Mouse (Mus musculus) left cerebral cortex, postnatal 4 days (tissue): ENCODE results near the gene Src. TPM values are rescaled to one million over a fixed set of nuclear protein-coding genes. Genes with fewer than 3 reads are reported as not detected.

Experiments
- DNase-seq: peaks from one replicate; pipeline ENCODE4 v3.0.0-alpha.2; 2022
- intact Hi-C: fragments of 180-260 bp; cut with DNase I; formaldehyde crosslinking; loops from one replicate; pipeline ENCODE4 v1.15.1; 2025
- total RNA-seq, 2 experiments: library from RNA; stranded (reverse); gene quantifications; 2 replicates each; pipeline ENCODE4 v1.2.3; 2021

Src gene
- total RNA-seq, 2 experiments from 2014 or later, result 92.0 to 94.5 TPM

GRCm38 (mm10) chr2:157518451-157518850, 100.2 kb downstream of the Src start:
- intact Hi-C loops, result no loop called here
- DNase-seq, result no peak

DNA sequence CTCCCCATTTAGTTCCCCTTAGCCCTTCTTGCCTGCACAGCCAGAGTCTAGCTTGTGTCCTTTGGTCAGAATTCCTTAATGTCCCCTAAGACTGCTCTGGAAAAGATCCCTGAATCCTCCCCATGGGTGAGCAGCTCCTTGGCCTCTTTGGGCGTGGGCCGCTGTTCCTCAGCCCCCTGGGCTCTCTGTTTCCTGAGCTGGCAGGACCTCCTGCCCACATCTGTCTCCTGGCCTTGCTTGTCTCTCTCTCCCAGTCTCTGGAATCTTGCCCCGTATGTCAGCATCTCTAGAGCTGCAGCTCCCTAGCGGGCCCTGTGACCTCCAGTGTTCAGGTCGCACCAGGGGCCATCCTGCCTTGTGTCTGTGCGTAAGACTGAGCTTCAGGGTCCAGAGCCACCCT, 101.2 kb downstream of the Src start:
- no peak for DNase-seq
- intact Hi-C loops, result no loop called here

DNA sequence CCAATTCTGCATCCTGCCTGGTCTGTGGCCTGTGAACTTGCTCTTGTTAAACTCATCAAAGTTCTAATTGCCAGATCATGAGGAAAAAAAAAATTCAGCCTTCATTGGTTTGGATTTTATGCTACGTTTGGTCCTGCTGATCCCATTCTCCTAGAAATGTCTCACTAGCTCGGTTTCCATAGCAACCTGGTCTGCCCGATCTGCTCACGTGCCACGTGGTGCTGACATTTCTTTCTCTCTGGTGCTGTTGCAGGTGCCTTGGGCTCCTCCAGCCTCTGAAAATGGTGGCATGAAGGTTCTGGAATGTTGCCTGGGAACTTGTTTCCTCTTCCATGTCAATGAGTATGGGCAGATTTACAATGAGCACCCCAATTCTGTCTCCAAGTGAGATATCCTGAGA, 102.3 kb downstream of the Src start:
- DNase-seq, result no peak
- intact Hi-C loops, result no loop called here

Other genes with a start within 250 kb of the Src start
- 1 to 10 TPM; 4.8 to 4.9 TPM for gene Rbl1, start 213.9 kb upstream of the Src start, total RNA-seq
- gene Rpn2, start 139.4 kb upstream of the Src start, total RNA-seq, result 100 to 1,000 TPM; 147 to 152 TPM
- under 1 TPM in 1 of 2 experiments, not detected in 1; 0.24 TPM for gene Mroh8, start 138.9 kb upstream of the Src start, total RNA-seq
- gene Ghrh, start 70.9 kb upstream of the Src start, total RNA-seq, result not detected
- 10 to 100 TPM; 66.1 to 70.3 TPM for gene Manbal, start 50.9 kb upstream of the Src start, total RNA-seq
- 1,000 to 10,000 TPM; 1,316 to 1,920 TPM for gene Nnat, start 141.6 kb downstream of the Src start, total RNA-seq
- 100 to 1,000 TPM; 161 to 182 TPM for gene Blcap, start 152.8 kb downstream of the Src start, total RNA-seq